Mouse (Mus musculus): ENCODE results near the gene F3. TPM values are rescaled to one million over a fixed set of nuclear protein-coding genes. Genes with fewer than 3 reads are reported as not detected.

Gene F3
- 34.0 and 95.7 TPM in 2 replicates for polyA plus RNA-seq (2012; rRNA removed; ENCODE audit: low replicate concordance)

DNA sequence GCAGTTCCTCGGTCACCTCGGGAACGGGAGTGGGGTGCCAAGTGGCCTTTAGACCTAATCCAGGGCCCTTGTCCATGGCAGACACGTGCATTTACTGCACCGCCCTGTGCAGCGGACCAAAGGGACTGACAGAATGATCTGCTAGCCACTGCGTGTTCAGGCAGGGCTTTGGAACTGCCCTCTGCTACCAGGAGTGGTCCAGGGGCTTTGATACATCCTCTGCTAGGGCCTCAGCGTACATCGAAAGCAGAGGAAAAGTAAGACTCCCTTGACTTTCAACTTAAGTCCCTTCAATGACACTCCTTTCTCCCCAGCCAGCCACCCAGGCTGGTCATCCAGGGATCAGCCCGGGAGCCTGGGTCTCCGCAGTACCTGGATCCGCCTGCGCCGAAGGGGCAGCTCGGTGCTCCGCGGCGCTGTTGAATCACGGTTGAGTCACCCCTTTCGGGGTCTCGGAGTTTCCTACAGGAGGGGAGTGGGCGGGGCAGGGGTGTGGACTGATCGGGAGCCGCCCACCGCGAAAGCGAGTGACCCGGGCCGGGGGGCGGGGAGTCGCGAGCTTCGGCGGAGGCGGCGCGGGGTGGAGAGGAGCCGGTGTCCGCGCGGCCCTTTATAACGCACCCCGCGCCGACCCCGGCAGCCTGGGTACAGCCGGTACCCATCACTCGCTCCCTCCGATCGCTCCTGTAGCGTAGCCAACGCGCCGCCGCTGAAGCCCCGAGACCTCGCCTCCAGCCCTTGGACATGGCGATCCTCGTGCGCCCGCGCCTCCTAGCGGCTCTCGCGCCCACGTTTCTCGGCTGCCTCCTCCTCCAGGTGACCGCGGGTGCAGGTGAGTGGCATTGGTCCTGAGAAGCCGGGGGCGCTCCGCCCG is at the start of gene F3:
TSS of gene F3 (plus strand) at position 567 of the 874 bp plus-strand sequence.

Other genes with a start within 250 kb of the F3 start
- gene Slc44a3, start 191.1 kb upstream of the F3 start, polyA plus RNA-seq (2012; rRNA removed; ENCODE audit: low replicate concordance), result 16.4 and 17.0 TPM in 2 replicates
- not detected in 2 replicates for gene 4930432M17Rik, start 52.8 kb upstream of the F3 start, polyA plus RNA-seq (2012; rRNA removed; ENCODE audit: low replicate concordance)
- gene Abcd3, start 91.8 kb downstream of the F3 start, polyA plus RNA-seq (2012; rRNA removed; ENCODE audit: low replicate concordance), result 10.5 and 11.7 TPM in 2 replicates
- 66.5 and 97.9 TPM in 2 replicates for gene Arhgap29, start 229.0 kb downstream of the F3 start, polyA plus RNA-seq (2012; rRNA removed; ENCODE audit: low replicate concordance)

Measured in subcutaneous adipose tissue, adult 2 months (tissue).